9 mouse cellular contexts compared by ENCODE assay signal in the genomic region with DNA sequence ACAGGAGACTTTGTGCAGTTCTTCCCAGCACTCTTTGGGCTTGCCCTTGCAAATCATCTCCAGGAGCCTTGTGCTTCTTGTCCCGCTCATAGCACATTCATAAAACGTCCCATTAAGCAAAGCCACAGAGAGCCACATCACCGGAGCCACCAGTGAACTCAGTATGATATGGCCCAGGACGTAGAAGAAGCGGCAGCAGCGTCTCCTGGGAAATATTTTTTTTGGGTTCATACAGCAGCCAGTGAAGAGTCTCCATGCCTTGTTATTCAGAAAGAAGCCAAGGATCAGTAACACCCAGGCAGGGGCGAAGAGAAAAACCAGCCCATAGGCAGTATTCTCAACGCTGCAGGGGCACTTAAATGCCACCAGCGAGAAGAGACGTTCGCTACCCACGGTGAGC. TPM values are rescaled to one million over a fixed set of nuclear protein-coding genes. Genes with fewer than 3 reads are reported as not detected.
A peak's percentile ranks its signal among the peaks of the same experiment; 100 is the strongest.
DNase-seq lines count a peak whose midpoint lies in the region; ATAC-seq and TF ChIP-seq lines count a peak whose summit lies in the region.
"Had no signal": no experiment of that assay in that cellular context is flagged by ENCODE, and none has a peak within 500 bp of the region (broad histone marks: within the 10 kb centered on the region; RNA-seq: fewer than 3 reads in every experiment).

No protein-coding gene starts in this region.

- peak overlapping the region; percentile 61 for H3K4me2 ChIP-seq in heart, embryonic 12.5 days
- peak overlapping the region; percentile 38 for H3K4me2 ChIP-seq in forebrain, postnatal 0 days (ENCODE audit: low read depth)

- no peak for DNase-seq in heart, postnatal 25 days (ENCODE audit: low spot score)
- no peak for DNase-seq in ES-E14 (ENCODE audit: low read depth, low spot score)
- no peak for DNase-seq in forebrain, postnatal 0 days
- peak; percentile 8 for DNase-seq in lung, postnatal 10 days
- DNase-seq in thymus, postnatal 10 days (ENCODE audit: low spot score in 2 of 2): no peak
- no peak for DNase-seq in gastrocnemius, postnatal 36 days

- peak overlapping the region; percentile 40 for H3K4me3 ChIP-seq in heart, embryonic 12.5 days
- H3K4me3 ChIP-seq in ES-E14 (ENCODE audit: insufficient read depth in 1 of 2, low read depth in 1 of 2, low read length in 2 of 2, poor library complexity in 1 of 2, severe bottlenecking in 1 of 2): peak overlapping the region; percentile 4 to 56
- H3K4me3 ChIP-seq in forebrain, postnatal 0 days (ENCODE audit: low read depth, low read length): peak overlapping the region; percentile 6; the same call in 1 of the 2 replicates

- no peaks in the 10 kb centered on the region for H3K36me3 ChIP-seq in heart, embryonic 12.5 days
- no peaks in the 10 kb centered on the region for H3K36me3 ChIP-seq in ES-E14 (ENCODE audit: control insufficient read depth, insufficient read depth, low read length, poor library complexity, severe bottlenecking)
- H3K36me3 ChIP-seq in forebrain, postnatal 0 days (ENCODE audit: insufficient read depth): no peaks in the 10 kb centered on the region
- H3K36me3 ChIP-seq: G1E had no signal

- H3K9me3 ChIP-seq in heart, embryonic 12.5 days (replicated peaks): no peaks in the 10 kb centered on the region
- no peaks in the 10 kb centered on the region for H3K9me3 ChIP-seq in ES-E14 (ENCODE audit: control insufficient read depth, insufficient read depth, low read depth, low read length)
- no peaks in the 10 kb centered on the region for H3K9me3 ChIP-seq in forebrain, postnatal 0 days (ENCODE audit: low read length)
- H3K9me3 ChIP-seq: G1E had no signal

- H3K9ac ChIP-seq in heart, embryonic 12.5 days: no peak overlapping the region
- H3K9ac ChIP-seq in ES-E14 (ENCODE audit: insufficient read depth, low read depth, low read length, poor library complexity, severe bottlenecking): peak overlapping the region; percentile 22; the same call in 1 of the 2 replicates
- H3K9ac ChIP-seq in forebrain, postnatal 0 days: peak overlapping the region; percentile 23; the same call in 1 of the 2 replicates

- H3K4me1 ChIP-seq in heart, embryonic 12.5 days (replicated peaks): no peaks in the 10 kb centered on the region; the same call in 1 of the 2 replicates
- H3K4me1 ChIP-seq in ES-E14 (ENCODE audit: control insufficient read depth in 2 of 2, insufficient read depth in 2 of 2, low read length in 2 of 2, poor library complexity in 1 of 2): 0 out of 4 replicates have a peak, but pooled peaks cover 0 to 3% of the 10 kb centered on the region in 2 experiments
- no peaks in the 10 kb centered on the region for H3K4me1 ChIP-seq in forebrain, postnatal 0 days (ENCODE audit: insufficient read depth)

- TF ChIP-seq CTCF in forebrain, postnatal 0 days (IDR thresholded peaks at IDR 0.05; ENCODE audit: low read depth): no peak

- H3K27me3 ChIP-seq in heart, embryonic 12.5 days (replicated peaks): no peaks in the 10 kb centered on the region
- H3K27me3 ChIP-seq in forebrain, postnatal 0 days (ENCODE audit: insufficient read depth, low read length): no peaks in the 10 kb centered on the region

- peak overlapping the region; percentile 35; the same call in 1 of the 2 replicates for H3K27ac ChIP-seq in heart, embryonic 12.5 days (ENCODE audit: poor library complexity, severe bottlenecking)
- H3K27ac ChIP-seq in ES-E14 (ENCODE audit: insufficient read depth, low read depth, low read length, poor library complexity, severe bottlenecking): no peak overlapping the region
- peak overlapping the region; percentile 42; the same call in 1 of the 2 replicates for H3K27ac ChIP-seq in forebrain, postnatal 0 days (ENCODE audit: low read depth, low read length)

- ATAC-seq in heart, embryonic 12.5 days (ENCODE audit: insufficient number of reproducible peaks, low FRiP score): no peak
- peak; percentile 44 for ATAC-seq in forebrain, postnatal 0 days
- no peak for ATAC-seq in granulocyte monocyte progenitor cell, adult 5-6 weeks (replicated peaks; ENCODE audit: poor library complexity, severe bottlenecking)

- in situ Hi-C loops in ES-E14 (cut with MboI; ENCODE audit: low sequenced_read_pairs in 2 of 2, unreplicated experiment in 2 of 2): no loop called here

- WGBS in heart, embryonic 12.5 days: 44% methylated on average over 12 of the region's 12 CpGs
- WGBS in forebrain, postnatal 0 days: 59% methylated on average over 12 of the region's 12 CpGs

- intact Hi-C loops in heart, postnatal 25 days (cut with DNase I): loop anchor here (5.0 kb wide), 3 partner anchors 59 to 231 kb away; a partner anchor contains a TSS
- intact Hi-C loops in gastrocnemius, postnatal 36 days (cut with DNase I): no loop called here

TF ChIP-seq in ES-E14, 5 proteins besides CTCF, POLR2A, EP300 and RAD21:
- TF ChIP-seq MAFK (IDR thresholded peaks at IDR 0.05; ENCODE audit: insufficient read depth, low read depth, low read length) (no peak), CHD2 (IDR thresholded peaks at IDR 0.05; ENCODE audit: low read depth, low read length) (no peak), ZNF384 (IDR thresholded peaks at IDR 0.05; ENCODE audit: low read depth, low read length) (no peak), ZC3H11A (IDR thresholded peaks at IDR 0.05; ENCODE audit: borderline replicate concordance, low read depth, low read length) (no peak), HCFC1 (IDR thresholded peaks at IDR 0.05; ENCODE audit: borderline replicate concordance, insufficient read depth, low read length) (no peak)

RNA-seq across cellular contexts. Expression of a gene that starts 0.4 kb away (rescaled TPM):
- 1.3 TPM in 2 replicates for polyA plus RNA-seq in heart, embryonic 12.5 days (2016; fragmentation: Nextera tagmentation; extraction: Ambion mirVana)
- 1 to 10 TPM in 1 of 2 experiments, under 1 TPM in 1; 0.88 to 1.1 TPM for total RNA-seq in heart, postnatal 25 days (2021)
- 1.6 TPM in 2 replicates for total RNA-seq in ES-E14 (2012; rRNA removed)
- total RNA-seq in forebrain, postnatal 0 days (2014; rRNA removed): 0.76 and 1.9 TPM in 2 replicates
- polyA plus RNA-seq in forebrain, postnatal 0 days (2015; fragmentation: Nextera tagmentation; extraction: Ambion mirVana): 0.42 and 0.79 TPM in 2 replicates
- total RNA-seq in gastrocnemius, postnatal 36 days (2021): under 1 TPM; 0.31 to 0.39 TPM
- not detected in 2 replicates for total RNA-seq in granulocyte monocyte progenitor cell, adult 5-6 weeks (2014; fragmentation: Nextera tagmentation)
- total RNA-seq in granulocyte monocyte progenitor cell, adult 5-6 weeks (2017): not detected in 2 replicates
- polyA plus RNA-seq: G1E had no signal

RNA-seq across cellular contexts. Expression of a gene that starts 31.8 kb away (rescaled TPM):
- 0.64 and 0.78 TPM in 2 replicates for polyA plus RNA-seq in heart, embryonic 12.5 days (2016; fragmentation: Nextera tagmentation; extraction: Ambion mirVana)
- total RNA-seq in heart, postnatal 25 days (2021): not detected
- total RNA-seq in ES-E14 (2012; rRNA removed): 2.1 and 2.3 TPM in 2 replicates
- 0.29 TPM in 1 of 2 replicates, not detected in the other for total RNA-seq in forebrain, postnatal 0 days (2014; rRNA removed)
- 0.69 and 0.84 TPM in 2 replicates for polyA plus RNA-seq in forebrain, postnatal 0 days (2015; fragmentation: Nextera tagmentation; extraction: Ambion mirVana)
- total RNA-seq in gastrocnemius, postnatal 36 days (2021): not detected
- total RNA-seq in granulocyte monocyte progenitor cell, adult 5-6 weeks (2014; fragmentation: Nextera tagmentation): 3.2 and 6.1 TPM in 2 replicates
- total RNA-seq in granulocyte monocyte progenitor cell, adult 5-6 weeks (2017): 3.0 and 4.4 TPM in 2 replicates
- polyA plus RNA-seq: G1E had no signal

RNA-seq across cellular contexts. Expression of a gene that starts 51.9 kb away (rescaled TPM):
- polyA plus RNA-seq in heart, embryonic 12.5 days (2016; fragmentation: Nextera tagmentation; extraction: Ambion mirVana): 0.13 TPM in 1 of 2 replicates, not detected in the other
- not detected for total RNA-seq in heart, postnatal 25 days (2021)
- total RNA-seq in ES-E14 (2012; rRNA removed): 0.04 TPM in 1 of 2 replicates, not detected in the other
- not detected in 2 replicates for total RNA-seq in forebrain, postnatal 0 days (2014; rRNA removed)
- polyA plus RNA-seq in forebrain, postnatal 0 days (2015; fragmentation: Nextera tagmentation; extraction: Ambion mirVana): 0.04 TPM in 1 of 2 replicates, not detected in the other
- not detected for total RNA-seq in gastrocnemius, postnatal 36 days (2021)
- total RNA-seq in granulocyte monocyte progenitor cell, adult 5-6 weeks (2014; fragmentation: Nextera tagmentation): not detected in 2 replicates
- total RNA-seq in granulocyte monocyte progenitor cell, adult 5-6 weeks (2017): not detected in 2 replicates
- polyA plus RNA-seq: G1E had no signal

RNA-seq across cellular contexts. Expression of a gene that starts 58.6 kb away (rescaled TPM):
- polyA plus RNA-seq in heart, embryonic 12.5 days (2016; fragmentation: Nextera tagmentation; extraction: Ambion mirVana): not detected in 2 replicates
- total RNA-seq in heart, postnatal 25 days (2021): not detected
- total RNA-seq in ES-E14 (2012; rRNA removed): not detected in 2 replicates
- 0.76 TPM in 1 of 2 replicates, not detected in the other for total RNA-seq in forebrain, postnatal 0 days (2014; rRNA removed)
- 0.39 TPM in 1 of 2 replicates, not detected in the other for polyA plus RNA-seq in forebrain, postnatal 0 days (2015; fragmentation: Nextera tagmentation; extraction: Ambion mirVana)
- total RNA-seq in gastrocnemius, postnatal 36 days (2021): not detected
- total RNA-seq in granulocyte monocyte progenitor cell, adult 5-6 weeks (2014; fragmentation: Nextera tagmentation): not detected in 2 replicates
- total RNA-seq in granulocyte monocyte progenitor cell, adult 5-6 weeks (2017): not detected in 2 replicates
- total RNA-seq: G1E had no signal
- polyA plus RNA-seq: G1E had no signal
